ENCODE assay signal across 8 mouse cellular contexts in genomic region chr3:37874864-37875263, GRCm38 (mm10).
DNase-seq lines count a peak whose midpoint lies in the region; ATAC-seq lines count a peak whose summit lies in the region.

No protein-coding gene starts in this region.

- no peak overlapping the region for H3K4me2 ChIP-seq in lung, embryonic 16.5 days (ENCODE audit: low read depth, low read length)
- H3K4me2 ChIP-seq in intestine, embryonic 16.5 days (ENCODE audit: low read depth, low read length): no peak overlapping the region
- no peak overlapping the region for H3K4me2 ChIP-seq in stomach, embryonic 14.5 days (replicated peaks; ENCODE audit: low read depth, low read length)

- H3K4me3 ChIP-seq in lung, embryonic 16.5 days (ENCODE audit: low read length): no peak overlapping the region
- no peak overlapping the region for H3K4me3 ChIP-seq in intestine, embryonic 16.5 days (ENCODE audit: low read length)
- H3K4me3 ChIP-seq in stomach, embryonic 14.5 days (ENCODE audit: low read depth, low read length): no peak overlapping the region

- H3K27ac ChIP-seq in lung, embryonic 16.5 days (ENCODE audit: low read length): peak overlapping the region; percentile 98
- H3K27ac ChIP-seq in intestine, embryonic 16.5 days (ENCODE audit: low read length): peak overlapping the region; percentile 92
- peak overlapping the region; percentile 93 for H3K27ac ChIP-seq in stomach, embryonic 14.5 days (ENCODE audit: low read length)

- H3K9me3 ChIP-seq in lung, embryonic 16.5 days (ENCODE audit: control insufficient read depth, low read length): no peaks in the 10 kb centered on the region
- no peaks in the 10 kb centered on the region for H3K9me3 ChIP-seq in intestine, embryonic 16.5 days (ENCODE audit: control insufficient read depth, low read length)
- no peaks in the 10 kb centered on the region for H3K9me3 ChIP-seq in stomach, embryonic 14.5 days (ENCODE audit: control insufficient read depth, low read depth, low read length)

- peak overlapping the region; percentile 17; the same call in 1 of the 2 replicates for H3K9ac ChIP-seq in lung, embryonic 16.5 days (ENCODE audit: low read length)
- H3K9ac ChIP-seq in intestine, embryonic 16.5 days (ENCODE audit: low read depth, low read length): no peak overlapping the region
- no peak overlapping the region for H3K9ac ChIP-seq in stomach, embryonic 14.5 days (replicated peaks; ENCODE audit: low read depth, low read length)

- intact Hi-C loops in gastrocnemius, postnatal 14 days (cut with DNase I; ENCODE audit: low total_unique reads): no loop called here

- H3K36me3 ChIP-seq in lung, embryonic 16.5 days (ENCODE audit: control insufficient read depth, insufficient read depth, low read length): no peaks in the 10 kb centered on the region
- no peaks in the 10 kb centered on the region for H3K36me3 ChIP-seq in intestine, embryonic 16.5 days (ENCODE audit: control insufficient read depth, insufficient read depth, low read length)
- H3K36me3 ChIP-seq in stomach, embryonic 14.5 days (ENCODE audit: control insufficient read depth, insufficient read depth, low read length): no peaks in the 10 kb centered on the region

- 44% methylated on average over 6 of the region's 6 CpGs for WGBS in lung, embryonic 16.5 days
- WGBS in intestine, embryonic 16.5 days: 63% methylated on average over 6 of the region's 6 CpGs
- WGBS in stomach, embryonic 14.5 days: 59% methylated on average over 6 of the region's 6 CpGs

- peak; percentile 34 for ATAC-seq in lung, embryonic 16.5 days (ENCODE audit: low read depth)
- ATAC-seq in intestine, embryonic 16.5 days: peak; percentile 46
- 0 out of 2 replicates have a peak, but pooled peaks have one; percentile 7 for ATAC-seq in stomach, embryonic 14.5 days (ENCODE audit: insufficient number of reproducible peaks, insufficient read depth, low FRiP score, low read depth)

- no peaks in the 10 kb centered on the region for H3K27me3 ChIP-seq in lung, embryonic 16.5 days (ENCODE audit: control insufficient read depth, insufficient read depth, low read depth, low read length)
- no peaks in the 10 kb centered on the region for H3K27me3 ChIP-seq in intestine, embryonic 16.5 days (replicated peaks; ENCODE audit: control insufficient read depth, insufficient read depth, low read length)
- no peaks in the 10 kb centered on the region for H3K27me3 ChIP-seq in stomach, embryonic 14.5 days (ENCODE audit: control insufficient read depth, insufficient read depth, low read length)

- DNase-seq in lung, postnatal 4 days: no peak
- DNase-seq in gastrocnemius, postnatal 14 days: peak; percentile 26
- no peak for DNase-seq in right cerebral cortex, postnatal 25 days
- DNase-seq in urinary bladder, postnatal 25 days (ENCODE audit: low spot score): no peak
- DNase-seq in layer of hippocampus, adult 9-11 months: no peak

- H3K4me1 ChIP-seq in lung, embryonic 16.5 days (replicated peaks; ENCODE audit: control insufficient read depth, insufficient read depth, low read length): peaks cover 14% of the 10 kb centered on the region; the same call in 1 of the 2 replicates
- H3K4me1 ChIP-seq in intestine, embryonic 16.5 days (ENCODE audit: control insufficient read depth, insufficient read depth, low read length): peaks cover 9% of the 10 kb centered on the region; the same call in 1 of the 2 replicates
- peaks cover 12% of the 10 kb centered on the region for H3K4me1 ChIP-seq in stomach, embryonic 14.5 days (ENCODE audit: control insufficient read depth, insufficient read depth, low read length)
